12 mouse cellular contexts compared by ENCODE assay signal in genomic region chr15:25948257-25949223, GRCm38 (mm10). TPM values are rescaled to one million over a fixed set of nuclear protein-coding genes. Genes with fewer than 3 reads are reported as not detected.
DNase-seq lines count a peak whose midpoint lies in the region; ATAC-seq and TF ChIP-seq lines count a peak whose summit lies in the region.
"Had no signal": no experiment of that assay in that cellular context is flagged by ENCODE, and none has a peak within 500 bp of the region (broad histone marks: within the 10 kb centered on the region; RNA-seq: fewer than 3 reads in every experiment).

No protein-coding gene starts in this region.

- no peak for TF ChIP-seq CTCF in heart, postnatal 0 days (IDR thresholded peaks at IDR 0.05; ENCODE audit: low read depth)

- 62% methylated on average over 26 of the region's 26 CpGs for WGBS in heart, postnatal 0 days

- peak; percentile 49 for DNase-seq in adrenal gland, postnatal 14 days
- DNase-seq in adrenal gland, postnatal 25 days: no peak
- DNase-seq in heart, postnatal 0 days (ENCODE audit: low spot score): no peak
- no peak for DNase-seq in heart, adult 8-10 months (ENCODE audit: low spot score)
- peak; percentile 51 for DNase-seq in lung, postnatal 25 days (ENCODE audit: low spot score)
- no peak for DNase-seq in right cerebral cortex, postnatal 10 days (ENCODE audit: low spot score in 2 of 2)
- no peak for DNase-seq in thymus, postnatal 25 days
- DNase-seq: kidney, adult 8-10 months; right cerebral cortex, postnatal 4 days had no signal

- no peak overlapping the region for H3K9ac ChIP-seq in heart, postnatal 0 days (replicated peaks; ENCODE audit: low read depth, low read length)

- H3K9me3 ChIP-seq in heart, postnatal 0 days (replicated peaks; ENCODE audit: control insufficient read depth, low read length): no peaks in the 10 kb centered on the region

- H3K27ac ChIP-seq in heart, postnatal 0 days (ENCODE audit: low read depth): peak overlapping the region; percentile 52

- no peak overlapping the region for H3K4me2 ChIP-seq in heart, postnatal 0 days (ENCODE audit: low read depth, low read length)

- H3K4me3 ChIP-seq in heart, postnatal 0 days (ENCODE audit: low read depth, low read length): no peak overlapping the region

- H3K36me3 ChIP-seq in heart, postnatal 0 days (replicated peaks; ENCODE audit: control insufficient read depth, insufficient read depth, low read length): no peaks in the 10 kb centered on the region
- H3K36me3 ChIP-seq: G1E had no signal

- H3K27me3 ChIP-seq in heart, postnatal 0 days (ENCODE audit: control insufficient read depth, insufficient read depth, low read length): no peaks in the 10 kb centered on the region

- TF ChIP-seq EP300 in heart, postnatal 0 days (IDR thresholded peaks at IDR 0.05; ENCODE audit: low read depth): peak; percentile 40; the same call in 1 of the 2 replicates

- peaks cover 29% of the 10 kb centered on the region for H3K4me1 ChIP-seq in heart, postnatal 0 days (ENCODE audit: control insufficient read depth, insufficient read depth)

- peak; percentile 30 for ATAC-seq in heart, postnatal 0 days (ENCODE audit: insufficient read depth, low read depth)
- ATAC-seq in CD4-positive, CD25-positive, alpha-beta regulatory T cell, adult 4 months: peak; percentile 74
- ATAC-seq: forebrain, embryonic 16.5 days had no signal

RNA-seq across cellular contexts. Expression of gene Zfp622, which starts 35.6 kb away (rescaled TPM):
- 33.2 and 35.1 TPM in 2 replicates for total RNA-seq in adrenal gland, postnatal 14 days (2021)
- total RNA-seq in adrenal gland, postnatal 25 days (2021): 36.5 and 42.5 TPM in 2 replicates
- 9.2 and 16.9 TPM in 2 replicates for total RNA-seq in heart, postnatal 0 days (2014; rRNA removed; ENCODE audit: low replicate concordance)
- 10.1 and 11.0 TPM in 2 replicates for polyA plus RNA-seq in heart, postnatal 0 days (2015; fragmentation: Nextera tagmentation; extraction: Ambion mirVana)
- 10 to 100 TPM; 20.4 to 26.6 (median 24.4) TPM for total RNA-seq in heart, adult 8-10 months (2022)
- polyA plus RNA-seq in CD4-positive, CD25-positive, alpha-beta regulatory T cell, adult 4 months (2017; shearing (Covaris generic)): 10 to 100 TPM in 1 of 2 experiments, 1 to 10 TPM in 1; 6.3 to 18.1 TPM

Comparison
In these comparisons a context has a peak if more than half of its experiments do, and no peak if none do; other contexts are left out.
1. DNase-seq: peak in adrenal gland, postnatal 14 days (single experiment) and lung, postnatal 25 days (single experiment); none in adrenal gland, postnatal 25 days (single experiment), heart, postnatal 0 days (single experiment), heart, adult 8-10 months (single experiment), right cerebral cortex, postnatal 10 days (0 of 2) and thymus, postnatal 25 days (single experiment).